ENCODE assay signal across 20 mouse cellular contexts in genomic region chr6:51197000-51197774, GRCm38 (mm10).
"Had no signal": no experiment of that assay in that cellular context is flagged by ENCODE, and none has a peak within 500 bp of the region (broad histone marks: within the 10 kb centered on the region; RNA-seq: fewer than 3 reads in every experiment).

No protein-coding gene starts in this region.

- H3K4me2 ChIP-seq: intestine, embryonic 15.5 days; liver, embryonic 11.5 days; lung, embryonic 14.5 days; midbrain, embryonic 12.5 days; midbrain, embryonic 15.5 days; neural tube, embryonic 13.5 days had no signal

- H3K4me3 ChIP-seq: intestine, embryonic 15.5 days; midbrain, embryonic 12.5 days; midbrain, embryonic 15.5 days; myocyte; neural tube, embryonic 13.5 days had no signal

- H3K9ac ChIP-seq: intestine, embryonic 15.5 days; liver, embryonic 14.5 days; liver, postnatal 0 days; lung, embryonic 14.5 days; midbrain, embryonic 12.5 days; midbrain, embryonic 15.5 days; neural tube, embryonic 13.5 days had no signal

- ATAC-seq: intestine, embryonic 15.5 days; liver, postnatal 0 days; lung, postnatal 0 days; midbrain, embryonic 15.5 days had no signal

- H3K9me3 ChIP-seq: intestine, embryonic 15.5 days; midbrain, embryonic 12.5 days; midbrain, embryonic 15.5 days; neural tube, embryonic 13.5 days had no signal

- H3K27ac ChIP-seq: intestine, embryonic 15.5 days; liver, embryonic 14.5 days; macrophage; midbrain, embryonic 12.5 days; midbrain, embryonic 15.5 days; neural tube, embryonic 13.5 days; stomach, postnatal 0 days had no signal

- DNase-seq: kidney, adult 11 months; kidney, adult 8-10 months; kidney, postnatal 14 days; kidney, postnatal 4 days; left cerebral cortex, postnatal 4 days; liver, postnatal 0 days; lung, embryonic 14.5 days; retina, postnatal 1 day; right cerebral cortex, postnatal 25 days; thymus, postnatal 25 days had no signal

- H3K36me3 ChIP-seq: intestine, embryonic 15.5 days; midbrain, embryonic 12.5 days; midbrain, embryonic 15.5 days; neural tube, embryonic 13.5 days had no signal

- H3K4me1 ChIP-seq: intestine, embryonic 15.5 days; midbrain, embryonic 15.5 days had no signal
